Mouse (Mus musculus): ENCODE measurements at regions not wholly inside any gene's neighbourhood (a gene's known extent, or its start where the extent isn't known, plus 50 kb on each side); places are given as distances from the start of the nearest gene placed in this dataset.

- Histone ChIP-seq H3K4me1 (ENCODE audit: control insufficient read depth, insufficient read depth, low read length) (no peaks in the 10 kb centered on the region), H3K27ac (ENCODE audit: control insufficient read depth, insufficient read depth, low read depth, low read length) (no peak overlapping the region), H3K27me3 (ENCODE audit: control insufficient read depth, insufficient read depth, low read length) (no peaks in the 10 kb centered on the region), H3K4me3 (ENCODE audit: control insufficient read depth, low read depth, low read length) (no peak overlapping the region), H3K36me3 (ENCODE audit: control insufficient read depth, insufficient read depth, low read length) (no peaks in the 10 kb centered on the region)
- TF ChIP-seq POLR2A (IDR thresholded peaks at IDR 0.05; ENCODE audit: control insufficient read depth, low read depth, low read length): no peak
- no peak for TF ChIP-seq CTCF (IDR thresholded peaks at IDR 0.05; ENCODE audit: control insufficient read depth, insufficient read depth, insufficient replicate concordance, low read depth, low read length)
These were observed 337.7 kb downstream of the Galc start for GRCm38 (mm10) chr12:97921349-97922264.

- Histone ChIP-seq H3K4me3 (ENCODE audit: control insufficient read depth, low read depth, low read length) (no peak overlapping the region), H3K36me3 (ENCODE audit: control insufficient read depth, insufficient read depth, low read length) (no peaks in the 10 kb centered on the region), H3K4me1 (ENCODE audit: control insufficient read depth, insufficient read depth, low read length) (no peaks in the 10 kb centered on the region), H3K27ac (ENCODE audit: control insufficient read depth, insufficient read depth, low read depth, low read length) (no peak overlapping the region), H3K27me3 (ENCODE audit: control insufficient read depth, insufficient read depth, low read length) (no peaks in the 10 kb centered on the region)
- TF ChIP-seq CTCF (IDR thresholded peaks at IDR 0.05; ENCODE audit: control insufficient read depth, insufficient read depth, insufficient replicate concordance, low read depth, low read length) (no peak), POLR2A (IDR thresholded peaks at IDR 0.05; ENCODE audit: control insufficient read depth, low read depth, low read length) (no peak)
These were observed 340.8 kb downstream of the Galc start for GRCm38 (mm10) chr12:97918416-97918815.

GRCm38 (mm10) chr12:97915026-97915425, 344.2 kb downstream of the Galc start:
- no peak overlapping the region for H3K4me3 ChIP-seq (ENCODE audit: control insufficient read depth, low read depth, low read length)
- no peaks in the 10 kb centered on the region for H3K4me1 ChIP-seq (ENCODE audit: control insufficient read depth, insufficient read depth, low read length)
- no peak overlapping the region for H3K27ac ChIP-seq (ENCODE audit: control insufficient read depth, insufficient read depth, low read depth, low read length)
- H3K36me3 ChIP-seq (ENCODE audit: control insufficient read depth, insufficient read depth, low read length): no peaks in the 10 kb centered on the region
- TF ChIP-seq CTCF (IDR thresholded peaks at IDR 0.05; ENCODE audit: control insufficient read depth, insufficient read depth, insufficient replicate concordance, low read depth, low read length) (no peak), POLR2A (IDR thresholded peaks at IDR 0.05; ENCODE audit: control insufficient read depth, low read depth, low read length) (no peak)
- no peaks in the 10 kb centered on the region for H3K27me3 ChIP-seq (ENCODE audit: control insufficient read depth, insufficient read depth, low read length)

GRCm38 (mm10) chr12:97912730-97913129, 346.5 kb downstream of the Galc start:
- H3K4me1 ChIP-seq (ENCODE audit: control insufficient read depth, insufficient read depth, low read length): no peaks in the 10 kb centered on the region
- H3K27ac ChIP-seq (ENCODE audit: control insufficient read depth, insufficient read depth, low read depth, low read length): no peak overlapping the region
- H3K4me3 ChIP-seq (ENCODE audit: control insufficient read depth, low read depth, low read length): no peak overlapping the region
- H3K36me3 ChIP-seq (ENCODE audit: control insufficient read depth, insufficient read depth, low read length): no peaks in the 10 kb centered on the region
- TF ChIP-seq POLR2A (IDR thresholded peaks at IDR 0.05; ENCODE audit: control insufficient read depth, low read depth, low read length) (no peak), CTCF (IDR thresholded peaks at IDR 0.05; ENCODE audit: control insufficient read depth, insufficient read depth, insufficient replicate concordance, low read depth, low read length) (no peak)
- no peaks in the 10 kb centered on the region for H3K27me3 ChIP-seq (ENCODE audit: control insufficient read depth, insufficient read depth, low read length)

GRCm38 (mm10) chr12:97899266-97899665, 360.0 kb downstream of the Galc start:
- Histone ChIP-seq H3K27me3 (ENCODE audit: control insufficient read depth, insufficient read depth, low read length) (no peaks in the 10 kb centered on the region), H3K4me1 (ENCODE audit: control insufficient read depth, insufficient read depth, low read length) (no peaks in the 10 kb centered on the region), H3K36me3 (ENCODE audit: control insufficient read depth, insufficient read depth, low read length) (no peaks in the 10 kb centered on the region), H3K27ac (ENCODE audit: control insufficient read depth, insufficient read depth, low read depth, low read length) (no peak overlapping the region), H3K4me3 (ENCODE audit: control insufficient read depth, low read depth, low read length) (no peak overlapping the region)
- no peak for TF ChIP-seq CTCF (IDR thresholded peaks at IDR 0.05; ENCODE audit: control insufficient read depth, insufficient read depth, insufficient replicate concordance, low read depth, low read length)
- no peak for TF ChIP-seq POLR2A (IDR thresholded peaks at IDR 0.05; ENCODE audit: control insufficient read depth, low read depth, low read length)

- Histone ChIP-seq H3K4me3 (ENCODE audit: control insufficient read depth, low read depth, low read length) (no peak overlapping the region), H3K27ac (ENCODE audit: control insufficient read depth, insufficient read depth, low read depth, low read length) (no peak overlapping the region), H3K27me3 (ENCODE audit: control insufficient read depth, insufficient read depth, low read length) (no peaks in the 10 kb centered on the region), H3K4me1 (ENCODE audit: control insufficient read depth, insufficient read depth, low read length) (no peaks in the 10 kb centered on the region), H3K36me3 (ENCODE audit: control insufficient read depth, insufficient read depth, low read length) (no peaks in the 10 kb centered on the region)
- TF ChIP-seq CTCF (IDR thresholded peaks at IDR 0.05; ENCODE audit: control insufficient read depth, insufficient read depth, insufficient replicate concordance, low read depth, low read length) (no peak), POLR2A (IDR thresholded peaks at IDR 0.05; ENCODE audit: control insufficient read depth, low read depth, low read length) (no peak)
These were observed 361.1 kb downstream of the Galc start for GRCm38 (mm10) chr12:97898178-97898577.

- TF ChIP-seq POLR2A (IDR thresholded peaks at IDR 0.05; ENCODE audit: control insufficient read depth, low read depth, low read length) (no peak), CTCF (IDR thresholded peaks at IDR 0.05; ENCODE audit: control insufficient read depth, insufficient read depth, insufficient replicate concordance, low read depth, low read length) (no peak)
- Histone ChIP-seq H3K4me3 (ENCODE audit: control insufficient read depth, low read depth, low read length) (no peak overlapping the region), H3K4me1 (ENCODE audit: control insufficient read depth, insufficient read depth, low read length) (no peaks in the 10 kb centered on the region), H3K36me3 (ENCODE audit: control insufficient read depth, insufficient read depth, low read length) (no peaks in the 10 kb centered on the region), H3K27me3 (ENCODE audit: control insufficient read depth, insufficient read depth, low read length) (no peaks in the 10 kb centered on the region), H3K27ac (ENCODE audit: control insufficient read depth, insufficient read depth, low read depth, low read length) (no peak overlapping the region)
These were observed 363.3 kb downstream of the Galc start for GRCm38 (mm10) chr12:97895981-97896380.

Measured in testis, adult 2 months (tissue).